Mouse (Mus musculus): Measurements from ENCODE around the gene Lancl1.

- TF ChIP-seq ZC3H11A (IDR thresholded peaks at IDR 0.05; ENCODE audit: borderline replicate concordance, low read depth, low read length) (no peak), CHD2 (IDR thresholded peaks at IDR 0.05; ENCODE audit: low read depth, low read length) (no peak), HCFC1 (IDR thresholded peaks at IDR 0.05; ENCODE audit: borderline replicate concordance, insufficient read depth, low read length) (no peak), MAFK (IDR thresholded peaks at IDR 0.05; ENCODE audit: insufficient read depth, low read depth, low read length) (no peak)
Measured at GRCm38 (mm10) chr1:67020637-67021161, 18.0 kb downstream of the Lancl1 start.

Data from ES-E14 (cell line).